Mouse (Mus musculus): ENCODE results near the gene Vmn2r88.
"Not testable (repeated sequence)": the region's sequence is repeated elsewhere in the genome, so short reads cannot be mapped to it uniquely, and the experiment has no call there.

Vmn2r88 gene

DNA sequence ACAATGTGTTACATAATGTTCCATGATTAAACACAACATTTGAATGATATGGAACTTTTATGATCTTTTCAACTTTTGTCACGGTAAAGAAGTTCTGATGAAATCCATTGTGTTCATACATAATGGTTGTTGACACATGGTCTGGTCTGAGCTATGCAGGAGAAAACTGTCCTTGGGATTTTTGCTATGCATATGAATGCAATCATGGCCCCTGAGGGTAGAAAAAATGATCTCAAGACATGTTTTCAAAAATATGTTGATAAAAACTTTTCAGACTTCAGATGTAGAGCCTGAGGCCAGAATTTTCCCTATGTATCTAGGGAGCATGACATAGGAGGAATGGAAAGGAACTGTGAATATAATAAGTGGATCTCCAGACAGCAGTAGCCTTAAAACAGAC is at the start of gene Vmn2r88:
TSS of gene Vmn2r88 (plus strand) at position 301 of the 400 bp plus-strand sequence.
- DNase-seq (ENCODE audit: extremely low read depth, low read depth), result no peak

DNA sequence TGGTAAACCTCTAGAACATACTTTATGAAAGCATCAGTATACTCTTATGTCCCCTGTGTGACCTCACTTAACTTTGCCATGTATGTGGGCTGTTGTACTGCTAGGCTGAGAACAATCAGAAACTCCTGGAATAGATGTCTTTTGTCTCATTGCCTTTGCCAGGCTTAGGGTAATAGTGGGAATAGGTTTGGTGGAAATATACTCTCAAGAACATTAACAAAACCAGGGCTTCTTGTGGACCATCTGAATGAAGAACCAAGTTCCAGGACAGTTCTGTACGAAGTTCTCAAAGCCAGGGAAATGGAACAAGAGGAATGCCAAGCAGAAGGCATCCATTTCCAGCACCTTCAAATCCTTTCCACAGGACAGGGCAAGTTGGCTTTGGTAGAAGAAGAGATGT is 49.2 kb upstream of the Vmn2r88 start, which contains the start of gene Gm7247:
TSS of gene Gm7247 (plus strand) at position 301 of the 400 bp plus-strand sequence.
- DNase-seq (ENCODE audit: extremely low read depth, low read depth), result no peak

DNA sequence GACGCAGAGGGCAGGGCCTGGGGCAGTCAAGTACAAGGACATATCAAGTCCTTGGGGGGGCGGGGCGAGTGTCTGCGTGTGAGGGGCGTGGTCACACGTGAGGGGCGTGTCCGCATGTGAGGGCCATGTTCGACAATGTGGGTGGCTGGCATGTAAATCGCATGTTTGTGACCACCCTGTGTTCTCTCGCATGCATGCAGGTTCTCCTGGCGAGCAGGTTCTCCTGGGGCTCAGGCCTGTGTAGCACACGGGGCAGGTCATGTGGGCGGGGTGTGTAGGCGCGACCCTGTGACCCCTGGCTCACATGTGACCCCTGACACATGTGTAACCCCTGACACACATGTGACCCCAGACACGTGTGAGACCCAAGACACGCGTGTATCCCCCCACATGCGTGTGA is 27.8 kb upstream of the Vmn2r88 start:
- no peak for DNase-seq (ENCODE audit: extremely low read depth, low read depth)

DNA sequence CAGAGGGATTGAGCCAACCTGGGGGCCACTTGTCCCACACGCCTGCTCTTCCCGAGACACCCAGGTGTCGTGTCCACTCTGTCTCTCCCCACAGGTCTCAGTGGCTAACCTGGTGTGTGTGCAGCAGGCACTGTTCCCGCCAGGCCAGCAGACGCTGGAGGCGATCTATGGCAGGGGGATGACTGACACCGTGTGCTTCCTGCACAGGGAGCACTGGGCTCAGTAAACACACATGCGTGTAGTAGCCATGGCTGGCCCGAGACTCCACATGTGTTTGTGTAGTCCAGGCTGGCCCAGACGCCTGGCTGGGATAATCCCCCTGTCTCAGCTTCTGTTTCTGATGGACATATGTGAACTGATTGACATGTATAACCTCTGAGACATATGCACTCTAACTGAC is 26.3 kb upstream of the Vmn2r88 start:
- DNase-seq (ENCODE audit: extremely low read depth, low read depth), result no peak

DNA sequence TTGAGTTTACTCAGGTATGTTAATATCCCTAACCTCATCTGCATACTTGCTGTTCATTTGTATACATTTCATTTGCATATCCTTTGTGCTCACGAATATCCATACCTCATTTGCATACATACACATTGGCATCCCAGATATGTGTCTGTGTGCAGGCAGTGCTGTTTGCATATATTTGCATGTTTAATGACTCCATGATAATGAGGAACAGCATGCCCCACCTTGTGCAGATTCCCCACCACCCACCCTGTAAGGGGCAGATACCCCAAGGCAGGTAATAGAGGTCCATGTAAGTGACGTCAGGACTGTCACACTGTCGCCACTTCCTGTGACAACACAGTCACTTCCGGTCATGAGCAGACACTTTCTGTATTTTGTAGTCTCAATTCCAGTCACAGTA is 24.9 kb upstream of the Vmn2r88 start:
- DNase-seq (ENCODE audit: extremely low read depth, low read depth), result no peak

DNA sequence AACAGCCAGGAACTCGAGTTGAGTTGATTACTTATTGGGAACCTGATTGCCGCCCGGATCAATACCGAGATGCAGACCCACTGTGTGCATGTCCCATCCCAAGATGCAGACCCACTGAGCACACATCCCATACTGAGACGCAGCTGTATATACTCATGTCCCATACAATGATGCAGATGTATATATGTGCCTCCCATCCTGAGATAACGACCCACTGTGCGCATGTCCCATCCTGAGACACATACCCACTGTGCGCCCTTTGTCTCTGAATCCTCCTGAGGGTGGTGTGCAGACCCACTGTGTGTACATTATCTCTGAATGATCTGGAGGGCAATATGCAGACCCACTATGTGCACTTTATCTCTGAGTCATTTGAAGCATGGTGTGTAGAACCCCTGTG is 22.9 kb upstream of the Vmn2r88 start:
- DNase-seq (ENCODE audit: extremely low read depth, low read depth), result no peak

DNA sequence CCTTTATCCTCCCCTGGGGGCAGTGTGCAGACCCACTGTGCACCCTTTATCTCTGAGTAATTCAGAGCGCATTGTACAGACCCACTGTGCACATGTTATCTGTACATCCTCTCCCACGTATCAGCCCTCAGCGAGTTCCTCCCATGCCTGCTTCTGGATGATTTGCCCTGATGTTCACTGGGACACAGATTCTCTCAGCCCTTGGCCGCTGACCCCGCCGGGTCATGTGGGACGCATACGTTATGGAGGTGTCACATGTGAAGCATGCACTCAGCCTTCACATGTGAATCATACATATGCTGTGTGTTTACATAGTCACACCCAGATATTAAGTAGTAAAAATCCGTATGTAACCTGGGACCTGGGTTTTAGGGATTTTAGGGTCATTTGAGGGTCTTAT is 22.4 kb upstream of the Vmn2r88 start:
- DNase-seq (ENCODE audit: extremely low read depth, low read depth), result no peak

DNA sequence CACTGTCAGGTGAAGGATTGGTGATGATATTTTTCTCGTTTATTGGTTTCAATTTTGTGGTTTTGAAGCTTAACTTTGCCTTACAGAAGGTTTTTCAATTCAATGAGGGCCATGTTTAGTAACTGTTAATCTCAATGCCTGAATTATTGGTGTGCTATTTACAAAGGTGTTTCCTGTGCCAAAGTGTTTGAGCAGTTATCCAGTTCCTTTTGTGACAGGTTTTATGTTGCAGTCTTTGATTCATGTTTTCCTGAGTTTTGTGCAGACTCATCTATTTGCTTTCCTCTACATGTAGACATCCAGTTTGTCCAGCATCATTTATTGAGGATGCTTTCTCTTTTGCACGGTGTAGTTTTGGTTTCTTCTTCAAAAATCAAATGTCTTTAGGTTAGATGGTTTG is 13.3 kb downstream of the Vmn2r88 start:
- no peak for DNase-seq (ENCODE audit: extremely low read depth, low read depth)

DNA sequence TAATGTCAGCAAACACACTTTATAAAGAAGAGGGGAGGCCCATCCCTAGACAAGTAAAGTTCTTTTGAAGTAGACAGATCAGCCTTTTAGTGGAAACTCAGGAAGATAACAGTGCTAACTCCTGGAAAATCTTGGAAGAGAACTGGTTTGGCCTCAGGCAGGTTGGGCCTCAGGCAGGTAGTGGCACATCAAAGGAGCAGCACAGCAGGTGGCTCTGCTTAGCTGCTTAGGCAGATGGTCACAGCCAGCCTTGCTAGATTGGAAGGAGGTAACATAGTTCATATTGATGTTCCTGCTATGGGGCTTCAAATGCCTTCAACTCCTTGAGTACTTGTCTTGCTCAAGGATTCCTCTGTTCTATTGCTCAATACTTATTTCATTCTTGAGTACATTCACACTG is 19.5 kb downstream of the Vmn2r88 start:
- DNase-seq (ENCODE audit: extremely low read depth, low read depth), result not testable (repeated sequence)

DNA sequence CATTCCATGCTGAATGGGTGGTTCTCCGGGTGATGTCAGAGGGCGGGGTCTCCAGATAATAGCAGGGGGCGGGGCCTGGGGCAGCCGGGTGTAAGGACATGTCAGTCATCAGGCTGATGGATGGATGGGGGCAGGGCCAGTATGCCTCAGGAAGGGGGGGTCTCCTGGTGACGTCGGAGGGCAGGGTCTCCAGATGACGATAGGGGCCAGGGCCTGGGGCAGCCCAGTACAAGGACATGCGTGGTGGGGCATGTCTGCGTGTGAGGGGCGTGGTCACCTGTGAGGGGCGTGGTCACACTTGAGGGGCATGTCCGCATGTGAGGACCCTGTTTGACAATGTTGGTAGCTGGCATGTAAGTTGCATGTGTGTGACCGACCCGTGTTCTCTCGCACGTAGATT is 23.9 kb downstream of the Vmn2r88 start:
- no peak for DNase-seq (ENCODE audit: extremely low read depth, low read depth)

DNA sequence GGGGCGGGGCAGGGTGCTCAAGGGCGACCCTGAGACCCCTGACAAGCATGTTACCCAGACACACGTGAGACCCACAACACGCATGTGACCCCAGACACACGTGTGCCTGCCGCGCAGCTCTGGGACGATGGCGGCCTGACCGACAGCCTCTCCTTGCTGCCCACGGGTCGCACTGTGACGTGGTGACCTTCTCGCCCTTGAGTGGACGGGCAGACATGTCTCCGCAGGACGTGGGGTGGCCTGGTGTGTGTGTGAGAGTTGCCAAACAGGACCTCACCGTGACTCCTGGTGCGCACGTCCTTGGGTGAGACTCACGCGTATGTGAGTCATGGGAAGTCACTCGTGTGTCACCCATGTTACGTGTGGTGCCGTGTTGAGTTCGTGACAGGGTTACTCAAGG is 24.4 kb downstream of the Vmn2r88 start:
- DNase-seq (ENCODE audit: extremely low read depth, low read depth), result no peak

DNA sequence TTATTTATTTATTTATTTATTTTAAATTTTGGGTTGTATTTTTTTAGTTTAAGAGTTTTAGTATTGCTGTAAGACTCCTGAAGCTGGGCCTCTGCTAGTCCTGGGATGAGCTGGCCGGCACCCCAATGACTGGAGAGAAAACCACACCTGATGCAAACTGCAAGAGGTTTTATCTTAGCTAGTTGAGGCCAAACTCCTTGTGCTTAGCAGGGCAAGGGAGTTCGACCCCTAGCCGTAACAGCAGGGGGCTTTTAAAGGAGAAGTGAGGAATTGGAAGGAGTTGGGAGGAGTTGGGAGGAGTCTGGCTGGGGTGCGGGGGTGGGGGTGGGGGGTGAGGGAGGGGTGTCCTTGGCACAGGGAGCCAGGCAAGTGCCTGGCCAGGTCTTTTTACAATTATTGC is 28.3 kb downstream of the Vmn2r88 start:
- no peak for DNase-seq (ENCODE audit: extremely low read depth, low read depth)

DNA sequence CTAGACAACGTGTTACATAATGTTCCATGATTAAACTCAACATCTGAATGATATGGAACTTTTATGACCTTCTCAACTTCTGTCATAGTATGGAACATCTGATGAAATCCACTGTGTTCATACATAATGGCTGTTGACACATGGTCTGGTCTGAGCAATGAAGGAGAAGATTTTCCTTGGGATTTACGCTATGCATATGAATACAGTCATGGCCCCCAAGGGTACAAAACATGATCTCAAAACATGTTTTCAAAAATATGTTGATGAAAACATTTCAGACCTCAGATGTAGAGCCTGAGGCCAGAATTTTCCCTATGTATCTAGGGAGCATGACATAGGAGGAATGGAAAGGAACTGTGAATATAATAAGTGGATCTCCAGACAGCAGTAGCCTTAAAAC is 40.9 kb downstream of the Vmn2r88 start, which contains the start of gene Vmn2r89:
TSS of gene Vmn2r89 (plus strand) at position 301 of the 400 bp plus-strand sequence.
- not testable (repeated sequence) for DNase-seq (ENCODE audit: extremely low read depth, low read depth)

All from MEL-GATA-1-ER (cell line).